Mouse (Mus musculus): Measurements from ENCODE around the gene Smr3a. TPM values are rescaled to one million over a fixed set of nuclear protein-coding genes. Genes with fewer than 3 reads are reported as not detected.

Gene Smr3a
- not detected for polyA plus RNA-seq (2014; fragmentation: Illumina TruSeq; extraction: RNeasy Lipid Tissue Mini Kit (QIAGEN cat#74804); ENCODE audit: low read depth, low replicate concordance)

DNA sequence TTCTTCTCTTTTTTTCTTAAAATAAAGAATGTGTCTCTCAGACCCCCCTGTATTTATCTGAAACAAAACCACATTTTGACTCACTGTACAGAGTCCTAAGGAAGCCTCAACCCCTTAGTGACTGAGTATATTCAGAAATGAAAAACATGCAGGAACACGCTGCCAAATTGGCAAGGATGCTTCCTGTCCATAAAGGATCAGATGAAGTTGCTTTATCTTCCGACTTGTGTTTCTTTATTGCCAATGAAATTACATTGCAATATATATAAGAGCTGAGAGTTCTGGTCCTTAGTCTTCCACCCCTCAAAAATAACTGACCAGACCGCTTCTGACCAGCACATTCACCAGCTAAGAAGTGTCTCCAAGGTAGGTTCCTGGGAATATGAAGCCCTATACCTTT is at the start of gene Smr3a:
Gene Smr3a (plus strand): TSS at position 301 of the 400 bp plus-strand sequence.

DNA sequence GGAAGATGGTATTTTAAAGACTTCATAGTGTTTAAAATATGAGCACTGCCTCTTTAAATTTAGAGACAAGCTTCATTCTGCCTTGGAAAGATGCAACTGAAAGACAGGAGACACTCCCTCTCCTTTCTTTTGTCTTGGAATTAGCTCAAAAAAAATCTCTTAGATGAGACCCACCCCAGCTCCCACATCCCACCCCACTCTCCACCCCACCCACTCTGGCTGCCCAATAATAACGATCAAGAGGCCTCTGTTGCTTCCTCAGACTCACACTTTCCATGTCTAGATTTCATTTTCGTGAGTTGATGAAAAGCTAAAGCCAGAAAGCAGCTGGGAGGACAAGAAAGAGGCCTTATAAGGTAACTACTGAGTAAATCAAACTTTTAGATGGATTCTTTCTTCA is 33.1 kb upstream of the Smr3a start, which contains the start of the genes 2310003L06Rik and Gm28434:
Gene 2310003L06Rik (plus strand): TSS at position 259 of the 400 bp plus-strand sequence.
Gene Gm28434 (plus strand): TSS at position 317 of the 400 bp plus-strand sequence.

DNA sequence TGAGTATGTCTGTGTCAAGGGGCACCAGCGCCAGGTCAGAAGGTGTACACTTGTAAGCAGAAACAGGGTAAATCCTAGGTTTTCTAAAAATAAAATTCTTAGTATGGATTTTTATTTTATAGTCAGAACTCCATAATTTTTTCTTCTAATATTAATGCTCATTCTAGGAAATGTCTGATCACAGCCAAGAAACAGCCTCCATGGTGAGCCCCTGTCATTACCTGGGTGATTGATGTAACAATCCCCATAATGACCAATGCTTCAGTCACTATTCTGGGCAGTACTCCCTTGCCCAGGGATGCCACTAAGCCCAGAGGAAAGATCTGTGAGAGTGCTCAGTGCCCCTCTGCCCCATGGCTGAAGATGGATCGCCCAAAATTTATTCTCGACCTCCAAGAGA is 23.2 kb upstream of the Smr3a start, which contains the start of gene Cabs1:
Gene Cabs1 (plus strand): TSS at position 301 of the 400 bp plus-strand sequence.

Other genes with a start within 250 kb of the Smr3a start
- gene Csn1s2a, start 228.0 kb upstream of the Smr3a start, polyA plus RNA-seq (2014; fragmentation: Illumina TruSeq; extraction: RNeasy Lipid Tissue Mini Kit (QIAGEN cat#74804); ENCODE audit: low read depth, low replicate concordance), result not detected
- gene Csn1s2b, start 194.5 kb upstream of the Smr3a start, polyA plus RNA-seq (2014; fragmentation: Illumina TruSeq; extraction: RNeasy Lipid Tissue Mini Kit (QIAGEN cat#74804); ENCODE audit: low read depth, low replicate concordance), result not detected
- gene Prr27, start 176.9 kb upstream of the Smr3a start, polyA plus RNA-seq (2014; fragmentation: Illumina TruSeq; extraction: RNeasy Lipid Tissue Mini Kit (QIAGEN cat#74804); ENCODE audit: low read depth, low replicate concordance), result 6.7 TPM
- gene Odam, start 117.5 kb upstream of the Smr3a start, polyA plus RNA-seq (2014; fragmentation: Illumina TruSeq; extraction: RNeasy Lipid Tissue Mini Kit (QIAGEN cat#74804); ENCODE audit: low read depth, low replicate concordance), result 37.3 TPM
- not detected for gene Csn3, start 77.0 kb upstream of the Smr3a start, polyA plus RNA-seq (2014; fragmentation: Illumina TruSeq; extraction: RNeasy Lipid Tissue Mini Kit (QIAGEN cat#74804); ENCODE audit: low read depth, low replicate concordance)
- gene 2310003L06Rik, start 33.1 kb upstream of the Smr3a start, polyA plus RNA-seq (2014; fragmentation: Illumina TruSeq; extraction: RNeasy Lipid Tissue Mini Kit (QIAGEN cat#74804); ENCODE audit: low read depth, low replicate concordance), result not detected
- not detected for gene Gm28434, start 33.0 kb upstream of the Smr3a start, polyA plus RNA-seq (2014; fragmentation: Illumina TruSeq; extraction: RNeasy Lipid Tissue Mini Kit (QIAGEN cat#74804); ENCODE audit: low read depth, low replicate concordance)
- 20.5 TPM for gene Cabs1, start 23.1 kb upstream of the Smr3a start, polyA plus RNA-seq (2014; fragmentation: Illumina TruSeq; extraction: RNeasy Lipid Tissue Mini Kit (QIAGEN cat#74804); ENCODE audit: low read depth, low replicate concordance)
- not detected for gene Smr2, start 84.0 kb downstream of the Smr3a start, polyA plus RNA-seq (2014; fragmentation: Illumina TruSeq; extraction: RNeasy Lipid Tissue Mini Kit (QIAGEN cat#74804); ENCODE audit: low read depth, low replicate concordance)
- gene Gm11116, start 109.0 kb downstream of the Smr3a start, polyA plus RNA-seq (2014; fragmentation: Illumina TruSeq; extraction: RNeasy Lipid Tissue Mini Kit (QIAGEN cat#74804); ENCODE audit: low read depth, low replicate concordance), result not detected
- gene Gm11115, start 151.6 kb downstream of the Smr3a start, polyA plus RNA-seq (2014; fragmentation: Illumina TruSeq; extraction: RNeasy Lipid Tissue Mini Kit (QIAGEN cat#74804); ENCODE audit: low read depth, low replicate concordance), result not detected